Mouse (Mus musculus) heart, embryonic 16.5 days (tissue): ENCODE results near the gene Gpc5. TPM values are rescaled to one million over a fixed set of nuclear protein-coding genes. Genes with fewer than 3 reads are reported as not detected.

Source experiments
- ATAC-seq: fragments of 200-750 bp; cut with Nextera tagmentation; replicated peaks from 2 replicates; pipeline ENCODE4 v1.8.0; 2017; ENCODE audit warnings: moderate number of reproducible peaks; ENCODE audit not compliant: insufficient read depth, low FRiP score; ENCODE audit errors: extremely low read depth
- H3K27ac ChIP-seq: fragments of 300-500 bp; sonication (generic); 2 replicates; pipeline ENCODE4 v1.5.1; 2014; ENCODE audit warnings: mild to moderate bottlenecking, low read length, control low read depth, moderate library complexity
- H3K27me3 ChIP-seq: fragments of 300-500 bp; sonication (generic); 2 replicates; pipeline ENCODE4 v1.6.1; 2014; ENCODE audit warnings: low read length, mixed read lengths; ENCODE audit not compliant: control insufficient read depth, insufficient read depth
- H3K36me3 ChIP-seq: fragments of 300-500 bp; sonication (generic); 2 replicates; pipeline ENCODE4 v1.6.1; 2014; ENCODE audit not compliant: control insufficient read depth, insufficient read depth
- H3K4me1 ChIP-seq: fragments of 300-500 bp; sonication (generic); 2 replicates; pipeline ENCODE4 v1.6.1; 2014; ENCODE audit warnings: low read length, mixed read lengths; ENCODE audit not compliant: control insufficient read depth, insufficient read depth
- H3K4me2 ChIP-seq: fragments of 300-500 bp; sonication (generic); 2 replicates; pipeline ENCODE4 v1.6.1; 2014; ENCODE audit warnings: low read depth, mild to moderate bottlenecking, control low read depth, low read length
- H3K4me3 ChIP-seq: fragments of 300-500 bp; sonication (generic); 2 replicates; pipeline ENCODE4 v1.5.1; 2014; ENCODE audit warnings: mild to moderate bottlenecking, control low read depth, low read length
- H3K9ac ChIP-seq: fragments of 300-500 bp; sonication (generic); 2 replicates; pipeline ENCODE4 v1.6.1; 2014; ENCODE audit warnings: low read length, control low read depth
- H3K9me3 ChIP-seq: fragments of 300-500 bp; sonication (generic); replicated peaks from 2 replicates; pipeline ENCODE4 v1.6.1; 2016; ENCODE audit warnings: low read length; ENCODE audit not compliant: control insufficient read depth
- WGBS: fragments of 180-500 bp; shearing (Covaris S2); extraction: QIAGEN DNeasy Blood & Tissue Kit; methylation state at CpG from one replicate; pipeline ENCODE4 v1.1.7; 2014; 5-methylcytosine and 5-hydroxymethylcytosine counted together
- polyA plus RNA-seq: library from polyadenylated mRNA; unstranded; fragments of >200 nt; fragmentation: Nextera tagmentation; extraction: Ambion mirVana; gene quantifications from 2 replicates; pipeline ENCODE4 v1.2.1, GENCODE M21; 2015

Gene Gpc5
- polyA plus RNA-seq, 1 experiment from 2014 or later = 0.43 TPM

DNA sequence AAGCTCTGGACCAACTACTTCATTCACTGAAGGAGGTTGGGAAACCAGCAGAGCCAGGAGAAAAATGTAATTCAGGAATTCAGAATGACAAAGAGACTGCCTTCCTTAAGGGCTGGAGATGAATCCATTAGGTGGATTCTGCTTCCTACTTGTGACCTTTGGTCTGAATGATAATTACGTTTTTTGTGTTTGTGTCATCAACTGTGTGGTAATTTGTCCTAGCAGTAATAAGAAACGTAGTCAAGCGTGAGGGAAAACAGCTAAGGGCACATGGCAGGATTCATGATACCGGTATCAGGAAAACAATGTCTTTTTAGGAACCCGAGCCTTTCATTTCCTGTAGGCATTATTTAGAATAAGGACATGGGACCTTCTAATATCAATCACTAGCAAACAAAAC is 1045.3 kb downstream of the Gpc5 start:
- no peak for ATAC-seq
- Histone ChIP-seq H3K9me3 (no peaks in the 10 kb centered on the region), H3K9ac (no peak overlapping the region), H3K27ac (no peak overlapping the region), H3K4me2 (no peak overlapping the region), H3K36me3 (no peaks in the 10 kb centered on the region), H3K27me3 (no peaks in the 10 kb centered on the region), H3K4me1 (no peaks in the 10 kb centered on the region), H3K4me3 (no peak overlapping the region)
- WGBS = 61% methylated on average over 5 of the region's 5 CpGs

GRCm38 (mm10) chr14:116137772-116138171 is 1045.8 kb downstream of the Gpc5 start:
- ATAC-seq = no peak
- Histone ChIP-seq H3K36me3 (no peaks in the 10 kb centered on the region), H3K4me2 (no peak overlapping the region), H3K27ac (no peak overlapping the region), H3K27me3 (no peaks in the 10 kb centered on the region), H3K9me3 (no peaks in the 10 kb centered on the region), H3K4me1 (no peaks in the 10 kb centered on the region), H3K4me3 (no peak overlapping the region), H3K9ac (no peak overlapping the region)
- WGBS = 50% methylated on average over 1 of the region's 1 CpGs

GRCm38 (mm10) chr14:116162586-116162985 is 1070.6 kb downstream of the Gpc5 start:
- Histone ChIP-seq H3K9me3 (no peaks in the 10 kb centered on the region), H3K4me1 (no peaks in the 10 kb centered on the region), H3K4me3 (no peak overlapping the region), H3K27ac (no peak overlapping the region), H3K27me3 (no peaks in the 10 kb centered on the region), H3K9ac (no peak overlapping the region), H3K36me3 (no peaks in the 10 kb centered on the region), H3K4me2 (no peak overlapping the region)
- no peak for ATAC-seq
- 73% methylated on average over 2 of the region's 2 CpGs for WGBS

DNA sequence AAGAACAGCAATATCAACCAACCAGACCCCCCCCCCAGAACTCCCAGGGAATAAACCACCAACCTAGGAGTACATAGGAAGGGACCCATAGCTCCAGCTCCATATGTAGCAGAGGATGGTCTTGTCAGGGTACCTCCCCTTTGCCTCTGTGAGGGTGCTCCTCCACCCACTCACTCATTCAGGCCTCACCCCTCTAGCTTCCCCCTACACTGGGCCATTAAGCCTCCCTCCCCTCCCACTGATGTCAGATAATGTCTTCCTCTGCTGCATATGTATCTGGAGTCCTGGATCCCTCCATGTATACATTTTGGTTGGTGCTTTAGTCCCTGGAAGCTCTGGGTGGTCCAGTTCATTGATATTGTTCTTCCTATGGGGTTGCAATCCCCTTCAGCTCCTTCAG is 1075.4 kb downstream of the Gpc5 start:
- no peaks in the 10 kb centered on the region for H3K9me3 ChIP-seq
- H3K4me3 ChIP-seq = no peak overlapping the region
- H3K9ac ChIP-seq = no peak overlapping the region
- no peak overlapping the region for H3K27ac ChIP-seq
- H3K4me2 ChIP-seq = no peak overlapping the region
- H3K27me3 ChIP-seq = no peaks in the 10 kb centered on the region
- H3K4me1 ChIP-seq = no peaks in the 10 kb centered on the region
- H3K36me3 ChIP-seq = no peaks in the 10 kb centered on the region
- no peak for ATAC-seq

DNA sequence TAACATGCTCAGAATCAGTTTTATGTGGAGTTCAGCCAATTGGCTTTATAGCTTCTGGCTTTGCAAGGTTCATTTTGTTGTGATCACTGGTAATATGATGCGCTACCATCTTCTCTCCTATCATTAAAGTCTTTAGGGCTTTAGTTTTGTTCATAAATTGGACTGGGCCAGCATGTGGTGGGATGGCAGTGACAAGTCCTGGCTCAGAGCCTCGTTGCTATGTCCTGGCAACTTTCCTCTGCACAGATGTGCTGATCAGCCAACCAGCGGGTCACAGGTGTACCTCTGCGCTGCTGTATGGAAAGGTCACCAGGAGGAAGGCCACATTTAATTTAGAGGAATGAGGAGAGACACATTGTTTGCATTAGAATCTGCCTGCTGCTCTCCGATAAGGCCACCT is 1077.1 kb downstream of the Gpc5 start:
- H3K36me3 ChIP-seq = no peaks in the 10 kb centered on the region
- whole genome bisulfite sequencing = 67% methylated on average over 5 of the region's 5 CpGs
- ATAC-seq = no peak
- H3K27me3 ChIP-seq = no peaks in the 10 kb centered on the region
- H3K9ac ChIP-seq = no peak overlapping the region
- no peak overlapping the region for H3K4me3 ChIP-seq
- no peak overlapping the region for H3K4me2 ChIP-seq
- no peaks in the 10 kb centered on the region for H3K9me3 ChIP-seq
- no peak overlapping the region for H3K27ac ChIP-seq
- H3K4me1 ChIP-seq = no peaks in the 10 kb centered on the region

- Histone ChIP-seq H3K27me3 (no peaks in the 10 kb centered on the region), H3K27ac (no peak overlapping the region), H3K9ac (no peak overlapping the region), H3K9me3 (no peaks in the 10 kb centered on the region), H3K4me2 (no peak overlapping the region), H3K4me3 (no peak overlapping the region), H3K36me3 (no peaks in the 10 kb centered on the region), H3K4me1 (no peaks in the 10 kb centered on the region)
- 71% methylated on average over 4 of the region's 4 CpGs for WGBS
- ATAC-seq = no peak
Measured at GRCm38 (mm10) chr14:116186981-116187380, 1095.0 kb downstream of the Gpc5 start.

- Histone ChIP-seq H3K4me3 (no peak overlapping the region), H3K27ac (no peak overlapping the region), H3K27me3 (no peaks in the 10 kb centered on the region), H3K9me3 (no peaks in the 10 kb centered on the region), H3K4me2 (no peak overlapping the region), H3K4me1 (no peaks in the 10 kb centered on the region), H3K36me3 (no peaks in the 10 kb centered on the region), H3K9ac (no peak overlapping the region)
- WGBS = 29% methylated on average over 6 of the region's 6 CpGs
- no peak for ATAC-seq
Measured at GRCm38 (mm10) chr14:116206977-116207376, 1115.0 kb downstream of the Gpc5 start.

DNA sequence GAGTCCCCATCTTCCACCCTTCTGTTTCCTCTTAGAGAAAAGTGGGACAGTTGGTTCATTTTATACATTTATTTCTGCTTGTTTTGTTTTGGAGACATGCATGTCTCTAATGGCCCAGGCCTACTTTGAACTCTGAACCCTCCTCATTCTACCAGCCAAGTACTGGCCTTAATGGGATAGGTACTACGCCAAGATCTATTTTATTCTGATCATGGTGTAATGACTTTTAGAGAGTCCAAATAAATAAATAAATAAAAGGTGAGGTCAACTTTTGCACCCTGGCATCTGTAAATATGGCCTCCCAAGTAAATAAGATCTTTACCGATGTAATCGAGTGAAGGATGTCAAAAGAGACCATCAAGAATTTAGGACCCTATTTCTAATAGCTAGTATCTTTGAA is 1116.6 kb downstream of the Gpc5 start:
- no peaks in the 10 kb centered on the region for H3K9me3 ChIP-seq
- H3K4me3 ChIP-seq = no peak overlapping the region
- H3K36me3 ChIP-seq = no peaks in the 10 kb centered on the region
- no peak overlapping the region for H3K9ac ChIP-seq
- H3K4me2 ChIP-seq = no peak overlapping the region
- no peaks in the 10 kb centered on the region for H3K27me3 ChIP-seq
- WGBS = 88% methylated on average over 3 of the region's 3 CpGs
- H3K4me1 ChIP-seq = no peaks in the 10 kb centered on the region
- H3K27ac ChIP-seq = no peak overlapping the region
- ATAC-seq = no peak

DNA sequence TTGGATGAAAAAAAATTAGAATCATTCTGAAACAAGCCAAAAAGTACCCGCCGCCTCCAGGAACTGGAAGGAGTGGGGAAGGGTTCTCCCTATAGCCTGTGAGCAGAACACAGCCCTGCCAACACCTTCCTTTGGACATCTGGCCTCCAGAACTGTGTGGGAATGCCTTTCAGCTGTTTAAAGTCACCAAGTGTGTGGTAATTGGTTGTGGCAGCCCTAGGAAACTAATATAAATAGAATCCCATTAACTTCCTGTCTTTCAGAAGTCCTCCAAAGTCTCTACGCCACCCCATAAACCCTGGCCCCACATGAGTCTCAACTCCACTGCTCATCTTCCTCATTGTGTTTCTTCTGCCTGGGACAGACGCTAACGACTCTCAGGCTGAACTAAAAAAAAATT is 1117.0 kb downstream of the Gpc5 start:
- whole genome bisulfite sequencing = 67% methylated on average over 5 of the region's 5 CpGs
- ATAC-seq = no peak

DNA sequence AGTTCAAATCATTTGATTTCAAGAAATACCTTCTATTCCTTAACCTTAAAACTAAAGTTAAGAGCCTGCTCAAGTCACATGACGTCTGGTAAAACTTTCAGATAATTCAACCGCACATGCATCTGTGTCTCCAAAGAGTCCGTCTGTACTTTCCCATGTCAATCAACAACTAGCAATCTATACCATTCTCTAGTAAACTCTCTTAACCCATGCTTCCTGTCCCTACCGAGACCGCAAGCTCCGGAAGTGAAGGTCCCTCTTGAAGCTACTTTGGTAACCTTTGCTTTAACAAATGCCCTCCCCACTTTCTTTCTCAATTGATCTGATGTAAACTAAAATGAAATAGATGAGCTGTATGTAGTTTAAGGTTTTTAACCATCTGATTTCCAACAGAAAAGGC is 1118.3 kb downstream of the Gpc5 start:
- Histone ChIP-seq H3K4me2 (no peak overlapping the region), H3K4me3 (no peak overlapping the region), H3K27ac (no peak overlapping the region), H3K9ac (no peak overlapping the region), H3K36me3 (no peaks in the 10 kb centered on the region), H3K9me3 (no peaks in the 10 kb centered on the region), H3K27me3 (no peaks in the 10 kb centered on the region), H3K4me1 (no peaks in the 10 kb centered on the region)
- ATAC-seq = no peak; the same call in 1 of the 2 replicates
- 73% methylated on average over 6 of the region's 6 CpGs for WGBS

More for the DNA sequence above, 1117.0 kb downstream of the Gpc5 start:
- H3K9ac ChIP-seq = no peak overlapping the region
- H3K4me3 ChIP-seq = no peak overlapping the region
- no peaks in the 10 kb centered on the region for H3K9me3 ChIP-seq
- no peaks in the 10 kb centered on the region for H3K4me1 ChIP-seq
- H3K36me3 ChIP-seq = no peaks in the 10 kb centered on the region
- H3K27me3 ChIP-seq = no peaks in the 10 kb centered on the region
- H3K4me2 ChIP-seq = no peak overlapping the region
- no peak overlapping the region for H3K27ac ChIP-seq
